Mouse (Mus musculus): ENCODE measurements around the gene Lce3c.
A peak's percentile ranks its signal among the peaks of the same experiment; 100 is the strongest.

Gene Lce3c

GRCm38 (mm10) chr3:92944186-92944585, at the start of gene Lce3c:
Gene Lce3c (plus strand): TSS chr3:92944486.
- no peak for DNase-seq (ENCODE audit: low spot score in 2 of 2)

- DNase-seq (ENCODE audit: low spot score in 2 of 2) = no peak
Measured at GRCm38 (mm10) chr3:92894489-92894888, 49.8 kb upstream of the Lce3c start.

- DNase-seq (ENCODE audit: low spot score in 2 of 2) = peak in 1 of 2 experiments; percentile 26
Measured at GRCm38 (mm10) chr3:92902992-92903391, 41.3 kb upstream of the Lce3c start.

- DNase-seq (ENCODE audit: low spot score in 2 of 2) = no peak
Measured at GRCm38 (mm10) chr3:92903640-92904039, 40.6 kb upstream of the Lce3c start.

DNA sequence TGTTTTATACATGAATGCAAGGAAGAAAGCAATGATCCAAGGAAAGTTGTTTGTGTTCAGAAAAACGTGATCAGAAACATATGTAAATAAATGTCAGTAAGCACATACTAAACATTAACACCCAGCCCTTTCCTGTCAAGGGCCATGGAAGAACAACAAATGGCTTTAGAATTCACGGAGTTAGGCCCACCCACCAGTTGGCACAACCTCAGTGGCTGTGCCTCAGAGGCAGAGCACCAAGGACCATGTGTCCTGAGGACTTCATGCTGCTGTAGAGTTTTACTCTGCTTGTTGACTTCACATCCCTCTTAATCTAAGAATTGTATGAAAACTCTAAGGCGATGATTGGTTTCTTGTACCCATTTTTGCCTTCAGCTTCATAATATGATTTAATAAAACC, 39.1 kb upstream of the Lce3c start:
- DNase-seq (ENCODE audit: low spot score in 2 of 2) = no peak

- no peak for DNase-seq (ENCODE audit: low spot score in 2 of 2)
Measured at GRCm38 (mm10) chr3:92907571-92907970, 36.7 kb upstream of the Lce3c start.

- DNase-seq (ENCODE audit: low spot score in 2 of 2) = no peak
Measured at GRCm38 (mm10) chr3:92920364-92920763, 23.9 kb upstream of the Lce3c start.

GRCm38 (mm10) chr3:92926130-92926529, 18.2 kb upstream of the Lce3c start, which contains the start of gene Lce3a:
Gene Lce3a (minus strand): TSS chr3:92926230.
- no peak for DNase-seq (ENCODE audit: low spot score in 2 of 2)

DNA sequence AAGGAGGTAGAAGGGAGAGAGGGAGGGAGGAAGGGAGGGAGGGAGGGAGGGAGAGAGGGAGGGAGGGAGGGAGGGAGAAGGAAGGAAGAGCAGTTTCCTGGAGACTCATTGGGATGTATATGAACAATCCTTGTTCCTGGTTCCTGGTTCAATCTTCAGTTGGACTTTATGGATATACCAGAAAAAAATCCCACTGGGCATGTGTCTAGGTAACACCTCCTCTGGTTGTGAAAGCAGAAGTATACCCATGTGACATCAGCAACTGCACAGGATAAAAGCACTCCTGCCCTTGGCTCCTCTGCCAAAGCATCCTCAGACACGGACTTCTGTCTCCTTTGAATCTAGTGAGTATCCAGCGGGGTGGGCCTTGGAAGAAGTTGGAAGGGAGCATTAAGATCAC, 11.6 kb upstream of the Lce3c start, which contains the start of gene Lce3b:
Gene Lce3b, plus strand, starts transcription at position 301 of the 400 bp plus-strand sequence.
- no peak for DNase-seq (ENCODE audit: low spot score in 2 of 2)

GRCm38 (mm10) chr3:92957090-92957489, 12.8 kb downstream of the Lce3c start, which contains the start of gene Lce3d:
Gene Lce3d (plus strand): TSS chr3:92957390.
- no peak for DNase-seq (ENCODE audit: low spot score in 2 of 2)

GRCm38 (mm10) chr3:92966761-92967160, 22.5 kb downstream of the Lce3c start, which contains the start of gene Lce3e:
Gene Lce3e (plus strand): TSS chr3:92967061.
- DNase-seq (ENCODE audit: low spot score in 2 of 2) = no peak

DNA sequence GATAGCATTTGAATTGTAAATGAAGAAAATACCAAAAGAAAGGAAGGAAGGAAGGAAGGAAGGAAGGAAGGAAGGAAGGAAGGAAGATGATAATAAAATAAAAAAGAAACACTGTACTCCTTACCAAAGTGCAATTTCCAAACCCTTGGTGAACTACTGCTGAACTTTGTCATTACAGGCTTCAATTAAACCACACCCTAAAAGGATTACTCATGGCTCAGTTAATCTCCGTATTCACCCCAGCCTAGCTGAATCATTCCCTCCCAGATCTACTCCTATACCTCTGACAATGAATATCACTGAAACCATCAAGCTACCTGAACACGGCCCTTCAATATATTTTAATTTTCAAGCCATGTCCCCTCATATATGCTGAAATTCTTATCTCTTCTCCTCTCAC, 34.2 kb downstream of the Lce3c start:
- no peak for DNase-seq (ENCODE audit: low spot score in 2 of 2)

DNA sequence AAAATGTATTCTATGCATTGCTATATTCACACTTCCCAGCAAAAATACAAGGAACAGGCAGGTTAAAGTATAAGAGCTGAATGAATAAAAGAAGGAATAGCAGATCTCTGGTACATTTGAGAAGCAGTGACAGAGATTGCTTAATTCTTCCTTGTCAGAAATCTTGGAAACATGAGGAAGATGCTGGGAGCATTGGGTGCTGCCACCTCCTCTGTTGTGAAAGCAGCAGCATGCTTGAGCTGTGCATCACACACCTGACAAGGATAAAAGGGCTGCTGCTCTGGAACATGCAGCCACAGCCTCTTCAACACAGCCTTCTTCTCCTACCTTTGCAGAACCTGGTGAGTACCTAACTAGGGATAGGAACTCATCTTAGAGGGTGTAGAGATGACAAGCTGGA, 47.6 kb downstream of the Lce3c start, which contains the start of gene Lce3f:
Gene Lce3f, plus strand, starts transcription at position 301 of the 400 bp plus-strand sequence.
- DNase-seq (ENCODE audit: low spot score in 2 of 2) = no peak
